Mouse (Mus musculus) neutrophil, adult 5-6 weeks (primary cell): ENCODE results near the gene Golga4. TPM values are rescaled to one million over a fixed set of nuclear protein-coding genes. Genes with fewer than 3 reads are reported as not detected.

Source experiments
- ATAC-seq: fragments of 151-379, 151-347 bp; 2 replicates; pipeline ENCODE4 v1.8.0; 2017; ENCODE audit warnings: mild to moderate bottlenecking, moderate TSS enrichment; ENCODE audit not compliant: insufficient number of reproducible peaks, poor library complexity, low FRiP score, severe bottlenecking; ENCODE audit errors: extremely low read depth
- total RNA-seq: library from RNA; stranded (forward); fragments of 200-1000 nt; gene quantifications from 2 replicates; pipeline ENCODE4 v1.2.3, GENCODE M21; 2017

Gene Golga4
- total RNA-seq, 1 experiment from 2014 or later: 135 TPM

DNA sequence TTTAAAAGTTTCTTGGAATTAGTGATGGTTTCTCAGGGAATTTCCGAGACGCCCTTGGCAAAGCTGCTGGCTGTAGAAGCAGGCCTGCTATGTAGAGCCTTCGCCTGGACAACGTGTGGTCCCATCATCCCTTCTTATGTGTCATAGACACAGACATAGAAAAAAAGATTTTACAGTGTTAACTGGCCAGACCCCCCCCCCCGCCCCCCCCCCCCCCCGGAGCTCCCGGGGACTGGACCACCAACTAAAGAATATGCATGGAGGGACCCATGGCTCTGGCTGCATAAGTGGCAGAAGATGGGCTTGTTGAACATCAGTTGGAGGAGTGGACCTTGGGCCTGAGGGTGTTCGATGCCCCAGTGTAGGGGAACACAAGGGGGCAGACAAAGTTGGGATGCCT is 11.6 kb downstream of the Golga4 start:
- ATAC-seq: no peak

GRCm38 (mm10) chr9:118519101-118519500 is 13.0 kb downstream of the Golga4 start:
- no peak for ATAC-seq

GRCm38 (mm10) chr9:118520011-118520410 is 13.9 kb downstream of the Golga4 start:
- no peak for ATAC-seq

DNA sequence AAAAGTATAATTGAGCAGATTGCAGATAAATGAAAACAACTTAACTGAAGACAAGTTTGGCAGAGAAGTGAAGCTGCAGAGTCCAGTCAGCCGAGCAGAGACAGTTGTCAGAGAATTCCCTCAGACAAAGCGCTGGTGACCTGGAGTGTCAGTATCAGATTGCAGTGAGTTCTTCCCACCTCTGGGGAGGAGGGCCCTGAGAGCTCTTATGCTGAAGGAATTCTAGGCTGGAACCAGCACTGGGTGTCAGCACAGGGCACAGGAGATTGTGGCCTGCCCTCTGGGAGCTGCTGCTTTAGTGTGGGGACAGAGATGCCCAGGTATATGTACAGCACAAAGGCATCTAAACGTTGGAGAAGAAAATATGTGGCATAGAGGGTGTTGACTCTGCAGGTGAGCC is 14.8 kb downstream of the Golga4 start:
- no peak for ATAC-seq

DNA sequence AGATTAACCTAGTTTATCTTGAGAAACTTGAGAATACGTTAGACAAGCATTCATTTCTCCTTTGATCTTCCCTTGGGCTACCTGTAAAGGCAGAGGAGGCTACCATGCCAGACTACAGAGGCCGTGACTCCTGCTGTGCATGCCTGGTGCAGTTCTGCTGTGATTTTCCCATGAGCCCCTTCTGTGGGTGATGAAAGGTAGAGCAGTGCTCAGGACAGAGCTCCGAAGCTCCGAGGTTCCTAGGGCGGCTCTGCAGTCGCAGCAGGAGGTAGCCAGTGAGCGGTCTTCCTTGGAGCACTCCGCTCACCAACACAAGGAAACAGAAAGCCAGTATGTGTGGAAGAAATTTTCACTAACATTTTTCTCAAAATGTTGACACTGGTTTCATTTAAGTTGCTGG is 15.6 kb downstream of the Golga4 start:
- no peak for ATAC-seq

DNA sequence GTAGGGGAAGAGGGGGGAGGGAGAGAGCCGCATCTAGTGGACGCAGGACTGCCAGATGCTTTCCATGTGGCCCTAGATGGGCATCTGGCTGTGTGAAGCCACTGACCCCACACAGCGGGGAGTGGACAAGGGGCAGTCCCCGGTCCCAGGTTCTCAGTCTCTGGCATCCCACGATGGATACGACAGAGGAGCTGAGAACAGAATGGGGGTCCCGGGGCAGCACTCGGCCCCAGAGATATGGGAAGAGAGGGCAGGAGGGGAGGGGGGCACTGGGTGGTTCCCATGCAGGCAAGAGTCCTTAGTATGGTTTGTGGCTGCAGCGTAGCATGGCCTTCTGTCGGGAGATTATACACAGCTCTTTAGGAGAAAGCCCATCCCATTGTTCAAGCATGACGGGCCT is 17.7 kb downstream of the Golga4 start:
- no peak for ATAC-seq

GRCm38 (mm10) chr9:118527056-118527455 is 21.0 kb downstream of the Golga4 start:
- ATAC-seq: no peak

DNA sequence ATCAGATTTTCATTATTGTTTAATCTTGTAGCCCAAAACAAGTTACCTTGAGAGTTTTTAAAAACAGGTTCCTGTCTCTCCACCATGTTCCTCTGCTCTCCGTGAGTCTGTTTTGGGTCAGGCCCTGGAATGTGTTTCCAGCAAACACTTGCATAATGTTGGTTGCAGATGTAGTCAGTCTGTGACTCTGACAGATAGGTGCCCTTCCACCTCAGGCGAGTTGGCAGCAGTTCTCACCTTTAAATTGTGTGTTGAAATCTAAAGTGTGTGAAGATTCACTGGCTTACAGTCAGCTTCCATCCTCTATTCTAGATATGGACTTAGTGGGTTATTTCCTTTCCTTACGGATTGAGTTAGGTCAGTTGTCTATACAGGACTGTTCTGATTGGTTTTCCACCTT is 23.7 kb downstream of the Golga4 start:
- no peak for ATAC-seq

DNA sequence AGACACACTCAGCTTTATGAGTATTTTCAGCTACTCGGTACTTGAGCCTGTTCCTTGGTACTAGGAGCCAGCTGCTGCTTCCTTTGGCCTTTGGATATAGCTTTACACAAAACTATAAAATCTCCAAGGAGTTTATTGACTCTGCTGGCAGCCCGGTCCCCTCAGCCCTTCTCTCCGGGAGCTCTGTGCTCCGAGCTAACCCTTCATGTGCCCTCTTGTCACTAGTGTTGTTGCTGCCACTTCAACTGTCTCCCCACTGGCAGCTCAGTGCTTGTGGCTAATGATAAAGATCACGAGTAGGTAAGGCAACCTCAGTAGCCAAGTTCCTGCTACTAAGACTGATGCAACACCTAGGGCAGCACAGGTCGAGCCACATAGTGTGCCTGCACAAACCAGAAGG is 24.6 kb downstream of the Golga4 start:
- ATAC-seq: no peak

- ATAC-seq: no peak
Observed at GRCm38 (mm10) chr9:118532516-118533205, 26.6 kb downstream of the Golga4 start.

DNA sequence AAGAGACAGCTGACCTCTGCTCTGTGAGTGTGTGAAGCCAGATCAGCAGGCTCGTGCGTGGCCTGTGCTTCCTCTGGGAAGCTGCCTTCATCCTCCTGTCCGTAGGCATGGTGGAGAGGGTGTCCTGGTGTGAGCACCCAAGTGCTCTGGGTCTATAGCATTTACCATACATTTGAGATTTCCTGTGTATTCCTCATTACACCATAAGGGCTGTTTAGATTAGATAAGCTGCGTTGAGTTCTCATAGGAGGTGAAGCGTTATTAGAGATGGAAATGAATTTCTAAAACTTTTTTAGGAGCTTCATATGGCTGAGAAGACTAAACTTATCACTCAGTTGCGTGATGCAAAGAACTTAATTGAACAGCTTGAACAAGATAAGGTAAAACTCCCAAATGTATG is 30.9 kb downstream of the Golga4 start:
- ATAC-seq: no peak

DNA sequence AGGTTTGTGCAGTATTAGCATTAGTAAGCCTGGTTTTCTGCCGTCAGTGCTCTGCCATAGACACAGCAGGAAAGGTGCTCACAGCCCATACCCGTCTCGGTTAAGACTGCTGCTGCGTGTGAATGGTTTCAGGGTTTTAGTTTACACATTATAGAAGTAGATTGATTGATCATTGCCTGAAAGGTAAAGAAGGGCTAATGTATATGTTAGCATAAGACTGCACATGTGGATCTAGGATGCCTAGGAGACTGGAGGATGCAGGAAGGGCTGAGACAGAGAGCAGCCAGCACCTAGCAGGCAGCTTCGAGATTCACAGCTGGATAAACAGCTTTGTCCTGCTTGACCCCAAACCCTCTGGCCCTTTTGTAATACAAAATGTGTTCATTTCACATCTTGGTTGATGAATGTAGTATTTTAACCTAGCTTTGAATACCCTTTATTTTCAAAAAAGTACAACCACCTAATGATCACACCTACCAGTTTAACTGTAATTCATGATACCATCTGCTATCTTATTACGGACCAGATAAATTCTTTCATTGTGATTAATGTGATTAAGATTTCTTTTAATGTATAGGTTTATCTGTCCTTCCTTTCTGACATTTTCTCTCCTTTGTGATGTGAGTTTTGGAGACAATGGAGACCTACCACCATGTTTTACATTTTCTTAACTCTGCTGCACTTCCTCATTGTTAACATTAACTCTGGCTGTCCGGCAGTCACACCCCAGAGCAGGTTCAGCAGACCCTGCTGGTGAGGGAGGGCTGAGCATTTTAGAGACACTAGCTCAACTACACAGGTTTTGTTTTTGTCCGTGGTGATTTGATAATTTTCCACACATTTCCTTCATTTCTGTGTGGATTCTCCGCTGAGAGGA is 31.6 kb downstream of the Golga4 start:
- no peak for ATAC-seq

GRCm38 (mm10) chr9:118541851-118542250 is 35.8 kb downstream of the Golga4 start:
- no peak for ATAC-seq

GRCm38 (mm10) chr9:118545146-118545545 is 39.1 kb downstream of the Golga4 start:
- no peak for ATAC-seq

DNA sequence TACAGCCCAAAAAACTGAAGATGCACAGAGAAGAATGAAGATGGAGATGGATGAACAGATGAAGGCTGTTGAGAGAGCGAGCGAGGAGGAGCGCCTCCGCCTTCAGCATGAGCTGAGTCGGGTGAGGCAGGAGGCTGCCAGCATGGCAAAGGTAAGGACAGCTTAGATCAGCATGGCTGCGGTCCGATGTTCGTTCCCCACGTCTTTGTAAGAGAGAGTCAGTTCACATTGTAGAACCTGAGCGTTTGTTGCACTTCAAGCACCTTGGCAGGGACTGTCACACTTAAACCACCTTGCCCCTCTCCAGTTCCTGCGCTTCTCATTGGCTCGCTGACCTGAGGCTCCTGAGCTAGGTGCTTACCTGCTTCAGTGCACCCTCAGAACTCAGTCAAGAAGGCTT is 42.6 kb downstream of the Golga4 start:
- no peak for ATAC-seq

DNA sequence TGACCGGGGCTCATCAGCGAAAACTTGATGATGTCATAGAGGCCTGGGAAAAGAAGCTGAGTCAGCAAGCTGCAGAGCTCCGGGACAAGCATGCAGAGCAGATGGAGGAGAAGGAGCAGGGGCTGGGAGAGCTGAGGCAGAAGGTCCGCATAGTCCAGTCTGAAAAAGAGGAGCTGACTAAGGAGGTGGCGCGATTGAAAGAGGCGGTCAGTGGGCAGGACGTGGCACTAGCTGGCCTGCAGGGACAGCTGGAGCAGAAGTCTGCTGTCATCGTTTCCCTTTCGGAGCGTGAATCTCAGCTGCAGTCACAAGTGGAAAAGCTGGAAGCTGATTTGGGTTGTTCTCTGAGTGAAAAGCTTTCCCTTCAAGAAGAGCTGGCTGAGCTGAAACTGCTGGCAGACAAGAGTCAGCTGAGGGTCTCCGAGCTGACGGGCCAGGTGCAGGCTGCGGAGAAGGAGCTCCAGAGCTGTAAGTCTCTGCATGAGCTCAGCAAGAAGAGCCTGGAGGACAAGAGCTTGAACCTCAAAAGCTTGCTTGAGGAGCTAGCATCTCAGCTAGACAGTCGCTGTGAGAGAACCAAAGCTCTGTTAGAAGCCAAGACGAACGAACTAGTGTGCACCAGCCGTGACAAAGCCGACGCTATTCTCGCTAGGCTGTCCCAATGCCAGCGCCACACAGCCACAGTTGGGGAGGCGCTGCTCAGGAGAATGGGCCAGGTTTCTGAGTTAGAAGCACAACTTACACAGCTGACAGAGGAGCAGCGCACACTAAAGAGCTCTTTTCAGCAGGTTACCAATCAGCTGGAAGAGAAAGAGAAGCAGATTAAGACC is 51.1 kb downstream of the Golga4 start:
- no peak for ATAC-seq

- ATAC-seq: no peak
Observed at GRCm38 (mm10) chr9:118563356-118563755, 57.3 kb downstream of the Golga4 start.

DNA sequence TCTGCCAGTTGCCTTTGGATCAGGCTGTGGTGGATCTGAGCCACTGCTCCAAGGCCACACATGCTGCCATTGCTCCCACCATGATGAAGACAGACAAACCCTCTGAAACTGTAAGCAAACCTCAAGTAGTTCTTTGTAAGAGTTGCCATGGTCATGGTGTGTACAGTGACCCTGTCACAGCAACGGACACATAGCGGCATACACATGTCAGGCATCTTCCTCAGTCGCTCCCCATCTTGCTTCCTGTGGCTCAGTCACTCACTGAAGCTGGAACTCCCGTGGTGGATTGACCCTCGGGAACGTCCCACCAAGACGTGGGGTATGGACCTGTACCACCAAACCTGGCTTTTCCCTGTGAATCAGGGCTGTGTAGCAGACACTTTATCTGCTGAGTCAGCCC is 57.8 kb downstream of the Golga4 start:
- no peak for ATAC-seq

DNA sequence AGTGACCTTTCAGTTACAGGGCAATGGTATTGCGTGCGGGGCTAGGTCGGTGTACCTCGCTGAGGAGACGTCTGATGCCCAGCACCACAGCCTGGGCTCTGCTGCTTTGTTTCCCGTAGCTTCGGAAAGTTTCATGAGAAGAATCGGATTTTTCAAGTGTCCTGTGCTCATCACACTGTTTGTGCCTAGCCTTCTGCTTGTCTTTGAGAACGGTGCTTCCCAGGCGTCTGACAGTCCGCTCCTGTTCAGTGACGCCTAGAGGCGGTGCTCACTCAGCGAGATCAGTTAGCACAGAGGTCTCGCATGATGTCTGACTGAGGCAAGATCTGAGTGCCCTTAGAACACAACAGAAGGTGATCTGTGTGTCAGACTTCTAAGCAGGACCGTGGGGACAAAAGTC is 58.6 kb downstream of the Golga4 start:
- no peak for ATAC-seq

DNA sequence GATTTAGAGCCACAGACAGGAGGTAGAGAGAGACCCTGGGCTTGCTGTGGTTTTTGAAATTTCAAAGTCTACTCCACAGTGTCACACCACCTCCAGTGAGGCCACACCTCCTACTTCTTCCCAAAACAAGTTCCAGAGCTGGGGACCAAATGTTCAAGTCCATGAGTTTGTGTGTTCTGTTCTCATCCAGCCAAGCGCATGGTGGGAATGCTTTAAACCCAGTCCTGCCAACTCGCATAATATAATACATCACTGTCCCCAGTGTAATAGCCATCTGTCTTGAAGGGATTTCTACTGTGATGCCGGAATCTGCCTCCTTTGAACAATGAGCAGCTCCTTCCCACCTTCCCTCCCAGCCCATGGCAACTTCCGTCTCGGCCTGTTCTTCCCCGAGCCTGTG is 63.3 kb downstream of the Golga4 start:
- no peak for ATAC-seq
